Mouse (Mus musculus) adrenal gland, adult (tissue): Measurements from ENCODE around the gene Ythdc1.

ENCODE experiments used
- DNase-seq, 2 experiments: peaks; one replicate each; pipeline ENCODE4 v3.0.0; 2022 to 2023; ENCODE audit warnings: low spot score in 1 of 2; ENCODE audit not compliant: inconsistent age in 2 of 2

Ythdc1 gene

GRCm38 (mm10) chr5:86871877-86872276, 67.9 kb downstream of the Ythdc1 start:
- no peak for DNase-seq
